In genomic region chr10:116943025-116943424, GRCm38 (mm10) we compare ENCODE assay signal across 10 mouse cellular contexts. TPM values are rescaled to one million over a fixed set of nuclear protein-coding genes. Genes with fewer than 3 reads are reported as not detected.
DNase-seq lines count a peak whose midpoint lies in the region; ATAC-seq and TF ChIP-seq lines count a peak whose summit lies in the region.
"Had no signal": no experiment of that assay in that cellular context is flagged by ENCODE, and none has a peak within 500 bp of the region (broad histone marks: within the 10 kb centered on the region; RNA-seq: fewer than 3 reads in every experiment).

No protein-coding gene starts in this region.

- 88% methylated on average over 6 of the region's 6 CpGs for WGBS in lung, embryonic 14.5 days
- WGBS in neural tube, embryonic 15.5 days = 95% methylated on average over 6 of the region's 6 CpGs

- DNase-seq in cerebellum, postnatal 10 days = peak; percentile 49 to 65
- no peak for DNase-seq in cerebellum, adult 9-10 months
- DNase-seq in lung, embryonic 14.5 days = peak; percentile 37
- no peak for DNase-seq in lung, postnatal 25 days (ENCODE audit: low spot score)
- DNase-seq in splenic B cell, adult 2 months (ENCODE audit: low read depth, low spot score) = peak; percentile 66
- no peak for DNase-seq in urinary bladder, adult 2 months (ENCODE audit: low spot score)

- no peak overlapping the region for H3K9ac ChIP-seq in lung, embryonic 14.5 days
- H3K9ac ChIP-seq in neural tube, embryonic 15.5 days (replicated peaks) = no peak overlapping the region
- H3K9ac ChIP-seq: embryonic facial prominence, embryonic 13.5 days; midbrain, embryonic 12.5 days had no signal

- TF ChIP-seq POLR2A in embryonic fibroblast, embryonic 13.5 days (IDR thresholded peaks at IDR 0.05; ENCODE audit: low read depth, low read length) = no peak

- no peak overlapping the region for H3K27ac ChIP-seq in lung, embryonic 14.5 days (ENCODE audit: low read depth)
- H3K27ac ChIP-seq in embryonic fibroblast, embryonic 13.5 days (ENCODE audit: insufficient read depth, low read length) = no peak overlapping the region
- no peak overlapping the region for H3K27ac ChIP-seq in neural tube, embryonic 15.5 days (replicated peaks)
- H3K27ac ChIP-seq: embryonic facial prominence, embryonic 13.5 days; midbrain, embryonic 12.5 days had no signal

- no peaks in the 10 kb centered on the region for H3K9me3 ChIP-seq in lung, embryonic 14.5 days (ENCODE audit: low read depth, low read length)
- no peaks in the 10 kb centered on the region for H3K9me3 ChIP-seq in neural tube, embryonic 15.5 days (replicated peaks)
- H3K9me3 ChIP-seq: embryonic facial prominence, embryonic 13.5 days had no signal

- no peaks in the 10 kb centered on the region for H3K27me3 ChIP-seq in lung, embryonic 14.5 days (ENCODE audit: insufficient read depth, low read length)
- H3K27me3 ChIP-seq in splenic B cell, adult 2 months (ENCODE audit: control insufficient read depth, insufficient read depth, low read length, poor library complexity, severe bottlenecking) = no peaks in the 10 kb centered on the region
- H3K27me3 ChIP-seq in neural tube, embryonic 15.5 days (replicated peaks) = no peaks in the 10 kb centered on the region
- H3K27me3 ChIP-seq: embryonic facial prominence, embryonic 13.5 days; midbrain, embryonic 12.5 days had no signal

- H3K4me1 ChIP-seq in lung, embryonic 14.5 days (ENCODE audit: insufficient read depth) = no peaks in the 10 kb centered on the region
- H3K4me1 ChIP-seq in embryonic fibroblast, embryonic 13.5 days (ENCODE audit: control insufficient read depth, insufficient read depth, low read length) = no peaks in the 10 kb centered on the region
- H3K4me1 ChIP-seq in neural tube, embryonic 15.5 days = peaks cover 17% of the 10 kb centered on the region
- H3K4me1 ChIP-seq: midbrain, embryonic 12.5 days had no signal

- ATAC-seq in lung, embryonic 14.5 days (ENCODE audit: insufficient read depth) = no peak
- ATAC-seq in neural tube, embryonic 15.5 days (ENCODE audit: low FRiP score) = no peak

- TF ChIP-seq CTCF in lung, embryonic 14.5 days (IDR thresholded peaks at IDR 0.05; ENCODE audit: low read depth) = peak; percentile 41
- peak; percentile 41; the same call in 1 of the 2 replicates for TF ChIP-seq CTCF in embryonic fibroblast, embryonic 13.5 days (IDR thresholded peaks at IDR 0.05; ENCODE audit: borderline replicate concordance, insufficient read depth, low read length)

- H3K36me3 ChIP-seq in lung, embryonic 14.5 days (ENCODE audit: insufficient read depth) = peaks cover 20% of the 10 kb centered on the region; the same call in 1 of the 2 replicates
- peaks cover 3% of the 10 kb centered on the region for H3K36me3 ChIP-seq in splenic B cell, adult 2 months (ENCODE audit: control insufficient read depth, insufficient read depth, low read length, poor library complexity, severe bottlenecking)
- H3K36me3 ChIP-seq in neural tube, embryonic 15.5 days = peaks cover 19% of the 10 kb centered on the region

- H3K4me2 ChIP-seq in lung, embryonic 14.5 days = no peak overlapping the region
- no peak overlapping the region for H3K4me2 ChIP-seq in neural tube, embryonic 15.5 days
- H3K4me2 ChIP-seq: embryonic facial prominence, embryonic 13.5 days; midbrain, embryonic 12.5 days had no signal

- no peak overlapping the region for H3K4me3 ChIP-seq in lung, embryonic 14.5 days (ENCODE audit: low read depth, low read length)
- H3K4me3 ChIP-seq in embryonic fibroblast, embryonic 13.5 days (ENCODE audit: insufficient read depth, low read length) = no peak overlapping the region
- H3K4me3 ChIP-seq in neural tube, embryonic 15.5 days (replicated peaks) = no peak overlapping the region
- H3K4me3 ChIP-seq: embryonic facial prominence, embryonic 13.5 days; midbrain, embryonic 12.5 days had no signal

RNA-seq across cellular contexts. Expression of gene Rab3ip, which starts 7.5 kb away (rescaled TPM):
- 30.1 TPM in 2 replicates for polyA plus RNA-seq in lung, embryonic 14.5 days (2014; fragmentation: Nextera tagmentation; extraction: Ambion mirVana)
- 25.7 and 37.9 TPM in 2 replicates for polyA plus RNA-seq in embryonic fibroblast, embryonic 13.5 days (2011; ENCODE audit: insufficient read length, low read depth, missing spikeins)
- 49.3 and 54.6 TPM in 2 replicates for polyA plus RNA-seq in neural tube, embryonic 15.5 days (2015; fragmentation: Nextera tagmentation; extraction: Ambion mirVana)
- polyA plus RNA-seq in urinary bladder, adult 2 months (2012; rRNA removed) = 53.3 and 53.4 TPM in 2 replicates

RNA-seq across cellular contexts. Expression of gene Gm10271, which starts 29.4 kb away (rescaled TPM):
- not detected in 2 replicates for polyA plus RNA-seq in lung, embryonic 14.5 days (2014; fragmentation: Nextera tagmentation; extraction: Ambion mirVana)
- polyA plus RNA-seq in embryonic fibroblast, embryonic 13.5 days (2011; ENCODE audit: insufficient read length, low read depth, missing spikeins) = not detected in 2 replicates
- not detected in 2 replicates for polyA plus RNA-seq in neural tube, embryonic 15.5 days (2015; fragmentation: Nextera tagmentation; extraction: Ambion mirVana)
- polyA plus RNA-seq in urinary bladder, adult 2 months (2012; rRNA removed) = not detected in 2 replicates
- polyA plus RNA-seq: embryonic facial prominence, embryonic 13.5 days; midbrain, embryonic 12.5 days had no signal

RNA-seq across cellular contexts. Expression of gene Best3, which starts 43.1 kb away (rescaled TPM):
- 0.11 and 0.39 TPM in 2 replicates for polyA plus RNA-seq in lung, embryonic 14.5 days (2014; fragmentation: Nextera tagmentation; extraction: Ambion mirVana)
- polyA plus RNA-seq in embryonic fibroblast, embryonic 13.5 days (2011; ENCODE audit: insufficient read length, low read depth, missing spikeins) = not detected in 2 replicates
- 0.10 and 0.14 TPM in 2 replicates for polyA plus RNA-seq in neural tube, embryonic 15.5 days (2015; fragmentation: Nextera tagmentation; extraction: Ambion mirVana)
- polyA plus RNA-seq in urinary bladder, adult 2 months (2012; rRNA removed) = 0.14 and 0.21 TPM in 2 replicates

RNA-seq across cellular contexts. Expression of gene Myrfl, which starts 46.3 kb away (rescaled TPM):
- 0.09 TPM in 1 of 2 replicates, not detected in the other for polyA plus RNA-seq in lung, embryonic 14.5 days (2014; fragmentation: Nextera tagmentation; extraction: Ambion mirVana)
- not detected in 2 replicates for polyA plus RNA-seq in embryonic fibroblast, embryonic 13.5 days (2011; ENCODE audit: insufficient read length, low read depth, missing spikeins)
- 0.27 TPM in 1 of 2 replicates, not detected in the other for polyA plus RNA-seq in neural tube, embryonic 15.5 days (2015; fragmentation: Nextera tagmentation; extraction: Ambion mirVana)
- not detected in 2 replicates for polyA plus RNA-seq in urinary bladder, adult 2 months (2012; rRNA removed)

Comparison
In these comparisons a context has a peak if more than half of its experiments do, and no peak if none do; other contexts are left out.
1. DNase-seq: peak in cerebellum, postnatal 10 days (2 of 2), lung, embryonic 14.5 days (single experiment) and splenic B cell, adult 2 months (single experiment); none in cerebellum, adult 9-10 months (single experiment), lung, postnatal 25 days (single experiment) and urinary bladder, adult 2 months (single experiment).